16 mouse cellular contexts compared by ENCODE assay signal in the genomic region with DNA sequence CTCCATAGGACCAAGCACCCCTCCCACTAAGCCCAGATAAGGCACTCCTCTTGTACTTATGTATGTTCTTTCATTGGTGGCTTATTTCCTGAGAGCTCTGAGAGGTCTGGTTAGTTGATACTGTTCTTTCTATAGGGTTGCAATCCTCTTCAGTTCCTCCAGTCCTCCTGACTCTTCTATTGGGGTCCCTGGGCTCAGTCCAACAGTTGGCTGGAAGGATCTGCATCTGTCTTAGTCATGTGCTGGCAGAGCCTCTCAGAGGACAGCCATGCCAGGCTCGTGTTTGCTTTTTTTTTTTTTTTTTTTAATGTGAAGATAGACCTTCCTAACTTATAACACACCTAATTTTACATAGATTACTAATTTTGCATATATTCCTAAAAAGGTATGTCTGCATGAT.
DNase-seq lines count a peak whose midpoint lies in the region.
"Had no signal": no experiment of that assay in that cellular context is flagged by ENCODE, and none has a peak within 500 bp of the region (broad histone marks: within the 10 kb centered on the region; RNA-seq: fewer than 3 reads in every experiment).

No protein-coding gene starts in this region.

- intact Hi-C loops in left cerebral cortex, postnatal 4 days (cut with DNase I), result no loop called here
- intact Hi-C loops in left cerebral cortex, postnatal 10 days (cut with DNase I), result no loop called here

- peak; percentile 59 to 72 for DNase-seq in cerebellum, postnatal 10 days
- DNase-seq in cerebellum, adult 9-10 months, result no peak
- peak; percentile 32 to 46 for DNase-seq in cerebellum, postnatal 14 days
- DNase-seq in cerebellum, postnatal 4 days (ENCODE audit: low spot score in 2 of 2), result no peak
- DNase-seq in left cerebral cortex, postnatal 4 days, result peak; percentile 46
- DNase-seq in left cerebral cortex, postnatal 10 days (ENCODE audit: extremely low spot score in 1 of 2, low spot score in 2 of 2), result no peak
- DNase-seq: adrenal gland, adult 2 months; adrenal gland, adult 8-10 months; adrenal gland, postnatal 10 days; adrenal gland, postnatal 14 days; adrenal gland, postnatal 25 days; adrenal gland, postnatal 36 days; B cell, adult 2 months; cerebellum, adult 11 months; cerebellum, adult 11-12 months; cerebellum, adult 18-20 months had no signal

Comparison
In these comparisons a context has a peak if more than half of its experiments do, and no peak if none do; other contexts are left out.
1. DNase-seq: peak in cerebellum, postnatal 10 days (2 of 2), cerebellum, postnatal 14 days (2 of 2) and left cerebral cortex, postnatal 4 days (single experiment); none in cerebellum, adult 9-10 months (single experiment), cerebellum, postnatal 4 days (0 of 2) and left cerebral cortex, postnatal 10 days (0 of 2).